Mouse (Mus musculus): ENCODE results near the gene Gm6034. TPM values are rescaled to one million over a fixed set of nuclear protein-coding genes. Genes with fewer than 3 reads are reported as not detected.
"Not testable (repeated sequence)": the region's sequence is repeated elsewhere in the genome, so short reads cannot be mapped to it uniquely, and the experiment has no call there.

Gene Gm6034
- total RNA-seq, 2 experiments from 2014 or later = not detected

GRCm38 (mm10) chr17:36081901-36082300, 39.1 kb downstream of the Gm6034 start:
- DNase-seq (ENCODE audit: low spot score in 2 of 2) = not testable (repeated sequence)

GRCm38 (mm10) chr17:36082519-36083232, 39.9 kb downstream of the Gm6034 start:
- not testable (repeated sequence) for DNase-seq (ENCODE audit: low spot score in 2 of 2)

GRCm38 (mm10) chr17:36083266-36083869, 40.6 kb downstream of the Gm6034 start:
- DNase-seq (ENCODE audit: low spot score in 2 of 2) = peak in 1 of 2 experiments; percentile 13

- peak in 1 of 2 experiments; percentile 27 for DNase-seq (ENCODE audit: low spot score in 2 of 2)
Measured at GRCm38 (mm10) chr17:36083870-36084451, 41.2 kb downstream of the Gm6034 start.

GRCm38 (mm10) chr17:36085976-36086375, 43.2 kb downstream of the Gm6034 start:
- not testable (repeated sequence) for DNase-seq (ENCODE audit: low spot score in 2 of 2)

- not testable (repeated sequence) for DNase-seq (ENCODE audit: low spot score in 2 of 2)
Measured at GRCm38 (mm10) chr17:36091933-36092332, 49.2 kb downstream of the Gm6034 start.

- not testable (repeated sequence) for DNase-seq (ENCODE audit: low spot score in 2 of 2)
Measured at GRCm38 (mm10) chr17:36092520-36092919, 49.8 kb downstream of the Gm6034 start.

- DNase-seq (ENCODE audit: low spot score in 2 of 2) = no peak
Measured at GRCm38 (mm10) chr17:36093936-36094335, 51.2 kb downstream of the Gm6034 start.

- not testable (repeated sequence) for DNase-seq (ENCODE audit: low spot score in 2 of 2)
Measured at GRCm38 (mm10) chr17:36099603-36100002, 56.8 kb downstream of the Gm6034 start.

GRCm38 (mm10) chr17:36102091-36102490, 59.3 kb downstream of the Gm6034 start:
- not testable (repeated sequence) for DNase-seq (ENCODE audit: low spot score in 2 of 2)

Other genes starting within 250 kb of the Gm6034 start
- 1 to 10 TPM; 4.3 to 4.6 TPM for gene Ier3, start 221.3 kb upstream of the Gm6034 start, total RNA-seq (2021)
- 100 to 1,000 TPM; 163 to 172 TPM for gene Flot1, start 219.7 kb upstream of the Gm6034 start, total RNA-seq (2021)
- gene Tubb5, start 204.7 kb upstream of the Gm6034 start, total RNA-seq (2021) = 1,000 to 10,000 TPM; 1,119 to 1,208 TPM
- gene Mdc1, start 201.4 kb upstream of the Gm6034 start, total RNA-seq (2021) = 10 to 100 TPM; 15.8 to 16.2 TPM
- gene Nrm, start 181.6 kb upstream of the Gm6034 start, total RNA-seq (2021) = 1 to 10 TPM; 5.2 to 5.7 TPM
- gene Ppp1r18, start 177.4 kb upstream of the Gm6034 start, total RNA-seq (2021) = 10 to 100 TPM; 15.6 to 16.3 TPM
- gene Dhx16, start 163.1 kb upstream of the Gm6034 start, total RNA-seq (2021) = 10 to 100 TPM; 26.1 to 36.5 TPM
- gene 2310061I04Rik, start 145.5 kb upstream of the Gm6034 start, total RNA-seq (2021) = 10 to 100 TPM; 69.4 to 77.2 TPM
- gene Atat1, start 132.9 kb upstream of the Gm6034 start, total RNA-seq (2021) = 100 to 1,000 TPM; 132 to 133 TPM
- gene Mrps18b, start 126.6 kb upstream of the Gm6034 start, total RNA-seq (2021) = 10 to 100 TPM; 49.1 to 50.2 TPM
- gene Ppp1r10, start 126.5 kb upstream of the Gm6034 start, total RNA-seq (2021) = 10 to 100 TPM; 66.2 to 67.3 TPM
- 10 to 100 TPM; 86.2 to 86.6 TPM for gene Abcf1, start 73.2 kb upstream of the Gm6034 start, total RNA-seq (2021)
- 100 to 1,000 TPM; 123 to 128 TPM for gene Gnl1, start 63.1 kb upstream of the Gm6034 start, total RNA-seq (2021)
- 10 to 100 TPM; 72.1 to 79.2 TPM for gene Prr3, start 62.7 kb upstream of the Gm6034 start, total RNA-seq (2021)
- gene H2-T24, start 22.4 kb upstream of the Gm6034 start, total RNA-seq (2021) = under 1 TPM; 0.54 to 0.80 TPM
- 1 to 10 TPM; 2.4 to 2.9 TPM for gene H2-T23, start 10.1 kb upstream of the Gm6034 start, total RNA-seq (2021)
- gene H2-T22, start 214 bp upstream of the Gm6034 start, total RNA-seq (2021) = 1 to 10 TPM; 8.2 to 9.0 TPM
- gene Gm11127, start 15.4 kb downstream of the Gm6034 start, total RNA-seq (2021) = under 1 TPM; 0.30 to 0.65 TPM
- gene Gm19684, start 78.7 kb downstream of the Gm6034 start, total RNA-seq (2021) = not detected
- not detected for gene Gm7030, start 86.5 kb downstream of the Gm6034 start, total RNA-seq (2021)
- gene Gm8909, start 125.6 kb downstream of the Gm6034 start, total RNA-seq (2021) = not detected
- gene H2-T3, start 147.3 kb downstream of the Gm6034 start, total RNA-seq (2021) = not detected
- 10 to 100 TPM; 42.6 to 43.6 TPM for gene Rpp21, start 215.1 kb downstream of the Gm6034 start, total RNA-seq (2021)
- gene Trim39, start 229.3 kb downstream of the Gm6034 start, total RNA-seq (2021) = 10 to 100 TPM; 21.1 to 23.9 TPM
- not detected for gene H2-M10.2, start 243.5 kb downstream of the Gm6034 start, total RNA-seq (2021)

All from layer of hippocampus, postnatal 10 days (tissue).